Comparison of ENCODE assay signal across 13 mouse cellular contexts in genomic region chr2:23314869-23315268, GRCm38 (mm10). TPM values are rescaled to one million over a fixed set of nuclear protein-coding genes. Genes with fewer than 3 reads are reported as not detected.
A peak's percentile ranks its signal among the peaks of the same experiment; 100 is the strongest.
DNase-seq lines count a peak whose midpoint lies in the region; ATAC-seq and TF ChIP-seq lines count a peak whose summit lies in the region.
"Had no signal": no experiment of that assay in that cellular context is flagged by ENCODE, and none has a peak within 500 bp of the region (broad histone marks: within the 10 kb centered on the region; RNA-seq: fewer than 3 reads in every experiment).

No protein-coding gene starts in this region.

- no peak overlapping the region for H3K9ac ChIP-seq in hindbrain, postnatal 0 days (replicated peaks; ENCODE audit: low read length)
- no peak overlapping the region for H3K9ac ChIP-seq in hindbrain, embryonic 12.5 days
- H3K9ac ChIP-seq in midbrain, embryonic 14.5 days (replicated peaks; ENCODE audit: low read length): no peak overlapping the region
- H3K9ac ChIP-seq in stomach, postnatal 0 days (ENCODE audit: low read length): no peak overlapping the region
- H3K9ac ChIP-seq: intestine, embryonic 15.5 days; midbrain, embryonic 12.5 days had no signal

- WGBS in hindbrain, postnatal 0 days: 8% methylated on average over 1 of the region's 1 CpGs
- WGBS in hindbrain, embryonic 12.5 days: 12% methylated on average over 1 of the region's 1 CpGs
- WGBS in midbrain, embryonic 14.5 days: 15% methylated on average over 1 of the region's 1 CpGs
- WGBS in midbrain, embryonic 10.5 days: 12% methylated on average over 1 of the region's 1 CpGs
- WGBS in stomach, postnatal 0 days: 6% methylated on average over 1 of the region's 1 CpGs

- H3K9me3 ChIP-seq in hindbrain, postnatal 0 days (ENCODE audit: low read length): no peaks in the 10 kb centered on the region
- no peaks in the 10 kb centered on the region for H3K9me3 ChIP-seq in hindbrain, embryonic 12.5 days (replicated peaks)
- H3K9me3 ChIP-seq in midbrain, embryonic 14.5 days (ENCODE audit: control insufficient read depth, low read length): no peaks in the 10 kb centered on the region
- no peaks in the 10 kb centered on the region for H3K9me3 ChIP-seq in midbrain, embryonic 10.5 days (replicated peaks)
- no peaks in the 10 kb centered on the region for H3K9me3 ChIP-seq in stomach, postnatal 0 days (ENCODE audit: control insufficient read depth, low read length)
- H3K9me3 ChIP-seq: intestine, embryonic 15.5 days; midbrain, embryonic 12.5 days had no signal

- H3K27ac ChIP-seq in hindbrain, postnatal 0 days: no peak overlapping the region
- no peak overlapping the region for H3K27ac ChIP-seq in hindbrain, embryonic 12.5 days
- no peak overlapping the region for H3K27ac ChIP-seq in midbrain, embryonic 14.5 days (replicated peaks; ENCODE audit: low read depth, low read length)
- H3K27ac ChIP-seq in midbrain, embryonic 10.5 days (replicated peaks): no peak overlapping the region
- H3K27ac ChIP-seq in stomach, postnatal 0 days (replicated peaks): no peak overlapping the region
- H3K27ac ChIP-seq: intestine, embryonic 15.5 days; midbrain, embryonic 12.5 days had no signal

- H3K4me3 ChIP-seq in hindbrain, postnatal 0 days (ENCODE audit: low read length): no peak overlapping the region
- no peak overlapping the region for H3K4me3 ChIP-seq in hindbrain, embryonic 12.5 days
- no peak overlapping the region for H3K4me3 ChIP-seq in midbrain, embryonic 14.5 days (replicated peaks; ENCODE audit: low read depth, low read length)
- H3K4me3 ChIP-seq in midbrain, embryonic 10.5 days: no peak overlapping the region
- H3K4me3 ChIP-seq in stomach, postnatal 0 days (ENCODE audit: low read depth, low read length): no peak overlapping the region
- H3K4me3 ChIP-seq: intestine, embryonic 15.5 days; midbrain, embryonic 12.5 days had no signal

- H3K4me2 ChIP-seq in hindbrain, postnatal 0 days (ENCODE audit: low read depth, low read length): no peak overlapping the region
- no peak overlapping the region for H3K4me2 ChIP-seq in hindbrain, embryonic 12.5 days (replicated peaks)
- H3K4me2 ChIP-seq in midbrain, embryonic 14.5 days (ENCODE audit: low read length): no peak overlapping the region
- H3K4me2 ChIP-seq in stomach, postnatal 0 days (replicated peaks; ENCODE audit: low read depth): no peak overlapping the region
- H3K4me2 ChIP-seq: heart, embryonic 11.5 days; intestine, embryonic 15.5 days; liver, embryonic 11.5 days; midbrain, embryonic 12.5 days had no signal

- TF ChIP-seq EP300 in stomach, postnatal 0 days (optimal IDR thresholded peaks at IDR 0.05): no peak

- H3K36me3 ChIP-seq in hindbrain, postnatal 0 days (ENCODE audit: insufficient read depth, low read length): no peaks in the 10 kb centered on the region
- no peaks in the 10 kb centered on the region for H3K36me3 ChIP-seq in hindbrain, embryonic 12.5 days
- no peaks in the 10 kb centered on the region for H3K36me3 ChIP-seq in midbrain, embryonic 14.5 days (ENCODE audit: control insufficient read depth, insufficient read depth, low read length)
- no peaks in the 10 kb centered on the region for H3K36me3 ChIP-seq in midbrain, embryonic 10.5 days
- no peaks in the 10 kb centered on the region for H3K36me3 ChIP-seq in stomach, postnatal 0 days (ENCODE audit: control insufficient read depth, insufficient read depth, low read length)
- H3K36me3 ChIP-seq: intestine, embryonic 15.5 days; midbrain, embryonic 12.5 days had no signal

- no peaks in the 10 kb centered on the region for H3K27me3 ChIP-seq in hindbrain, postnatal 0 days (ENCODE audit: insufficient read depth, low read length)
- no peaks in the 10 kb centered on the region for H3K27me3 ChIP-seq in hindbrain, embryonic 12.5 days
- 0 out of 2 replicates have a peak, but pooled peaks cover 3% of the 10 kb centered on the region for H3K27me3 ChIP-seq in midbrain, embryonic 14.5 days (ENCODE audit: control insufficient read depth, insufficient read depth, low read length)
- no peaks in the 10 kb centered on the region for H3K27me3 ChIP-seq in midbrain, embryonic 10.5 days (ENCODE audit: low read depth, poor library complexity, severe bottlenecking)
- no peaks in the 10 kb centered on the region for H3K27me3 ChIP-seq in stomach, postnatal 0 days (ENCODE audit: control insufficient read depth, insufficient read depth, low read length)
- H3K27me3 ChIP-seq: intestine, embryonic 15.5 days; midbrain, embryonic 12.5 days had no signal

- peak; percentile 68 for TF ChIP-seq CTCF in hindbrain, postnatal 0 days (IDR thresholded peaks at IDR 0.05; ENCODE audit: low read depth)
- peak; percentile 53 for TF ChIP-seq CTCF in stomach, postnatal 0 days (IDR thresholded peaks at IDR 0.05; ENCODE audit: low read depth)

- peak; percentile 2 to 4 for DNase-seq in cerebellum, postnatal 14 days
- DNase-seq in cerebellum, adult 9-11 months: no peak
- DNase-seq in hindbrain, postnatal 0 days (ENCODE audit: low spot score): peak; percentile 51
- peak; percentile 52 for DNase-seq in midbrain, embryonic 14.5 days
- no peak for DNase-seq in midbrain, embryonic 10.5 days (ENCODE audit: low spot score)
- DNase-seq in stomach, postnatal 0 days (ENCODE audit: low spot score): no peak

- peak; percentile 70; the same call in 1 of the 2 replicates for ATAC-seq in hindbrain, postnatal 0 days
- no peak for ATAC-seq in hindbrain, embryonic 12.5 days (ENCODE audit: low FRiP score)
- ATAC-seq in midbrain, embryonic 14.5 days (ENCODE audit: low FRiP score, low TSS enrichment): no peak
- no peak for ATAC-seq in stomach, postnatal 0 days (ENCODE audit: low FRiP score, low TSS enrichment)
- no peak for ATAC-seq in activated CD4-positive, CD25-positive, alpha-beta regulatory T cell, adult 4 months
- ATAC-seq: intestine, embryonic 15.5 days had no signal

- no peaks in the 10 kb centered on the region for H3K4me1 ChIP-seq in hindbrain, postnatal 0 days (ENCODE audit: insufficient read depth, low read length)
- no peaks in the 10 kb centered on the region for H3K4me1 ChIP-seq in hindbrain, embryonic 12.5 days
- H3K4me1 ChIP-seq in midbrain, embryonic 14.5 days (ENCODE audit: control insufficient read depth, insufficient read depth, low read length): no peaks in the 10 kb centered on the region
- H3K4me1 ChIP-seq in midbrain, embryonic 10.5 days: no peaks in the 10 kb centered on the region
- H3K4me1 ChIP-seq in stomach, postnatal 0 days (replicated peaks; ENCODE audit: control insufficient read depth, insufficient read depth): no peaks in the 10 kb centered on the region
- H3K4me1 ChIP-seq: intestine, embryonic 15.5 days; midbrain, embryonic 12.5 days had no signal

RNA-seq across cellular contexts. Expression of gene Nxph2, which starts 6.2 kb away (rescaled TPM):
- total RNA-seq in hindbrain, postnatal 0 days (2014; rRNA removed): 2.9 and 3.2 TPM in 2 replicates
- polyA plus RNA-seq in hindbrain, postnatal 0 days (2015; fragmentation: Nextera tagmentation; extraction: Ambion mirVana): 4.3 and 4.4 TPM in 2 replicates
- polyA plus RNA-seq in hindbrain, embryonic 12.5 days (2016; fragmentation: Nextera tagmentation; extraction: Ambion mirVana): 0.31 and 0.57 TPM in 2 replicates
- polyA plus RNA-seq in midbrain, embryonic 14.5 days (2014; fragmentation: Nextera tagmentation; extraction: Ambion mirVana): 0.27 and 0.39 TPM in 2 replicates
- polyA plus RNA-seq in midbrain, embryonic 10.5 days (2016; fragmentation: Nextera tagmentation; extraction: Ambion mirVana): 0.12 TPM in 1 of 2 replicates, not detected in the other
- 0.05 and 0.12 TPM in 2 replicates for polyA plus RNA-seq in stomach, postnatal 0 days (2015; fragmentation: Nextera tagmentation; extraction: Ambion mirVana)
- polyA plus RNA-seq in activated CD4-positive, CD25-positive, alpha-beta regulatory T cell, adult 4 months (2017; shearing (Covaris generic)): not detected
- polyA plus RNA-seq: C2C12; midbrain, embryonic 12.5 days had no signal

Comparison
In these comparisons a context has a peak if more than half of its experiments do, and no peak if none do; other contexts are left out.
1. DNase-seq: peak in cerebellum, postnatal 14 days (2 of 2), hindbrain, postnatal 0 days (single experiment) and midbrain, embryonic 14.5 days (single experiment); none in cerebellum, adult 9-11 months (single experiment), midbrain, embryonic 10.5 days (single experiment) and stomach, postnatal 0 days (single experiment).